Mouse (Mus musculus) cerebellum, postnatal 36 days (tissue): Measurements from ENCODE around the gene Kif3b.
A peak's percentile ranks its signal among the peaks of the same experiment; 100 is the strongest.
"Not testable (repeated sequence)": the region's sequence is repeated elsewhere in the genome, so short reads cannot be mapped to it uniquely, and the experiment has no call there.

Experiments used
- DNase-seq, 2 experiments: peaks; one replicate each; pipeline ENCODE4 v3.0.0; 2021 to 2022; ENCODE audit warnings: mixed read lengths in 2 of 2

Kif3b gene

DNA sequence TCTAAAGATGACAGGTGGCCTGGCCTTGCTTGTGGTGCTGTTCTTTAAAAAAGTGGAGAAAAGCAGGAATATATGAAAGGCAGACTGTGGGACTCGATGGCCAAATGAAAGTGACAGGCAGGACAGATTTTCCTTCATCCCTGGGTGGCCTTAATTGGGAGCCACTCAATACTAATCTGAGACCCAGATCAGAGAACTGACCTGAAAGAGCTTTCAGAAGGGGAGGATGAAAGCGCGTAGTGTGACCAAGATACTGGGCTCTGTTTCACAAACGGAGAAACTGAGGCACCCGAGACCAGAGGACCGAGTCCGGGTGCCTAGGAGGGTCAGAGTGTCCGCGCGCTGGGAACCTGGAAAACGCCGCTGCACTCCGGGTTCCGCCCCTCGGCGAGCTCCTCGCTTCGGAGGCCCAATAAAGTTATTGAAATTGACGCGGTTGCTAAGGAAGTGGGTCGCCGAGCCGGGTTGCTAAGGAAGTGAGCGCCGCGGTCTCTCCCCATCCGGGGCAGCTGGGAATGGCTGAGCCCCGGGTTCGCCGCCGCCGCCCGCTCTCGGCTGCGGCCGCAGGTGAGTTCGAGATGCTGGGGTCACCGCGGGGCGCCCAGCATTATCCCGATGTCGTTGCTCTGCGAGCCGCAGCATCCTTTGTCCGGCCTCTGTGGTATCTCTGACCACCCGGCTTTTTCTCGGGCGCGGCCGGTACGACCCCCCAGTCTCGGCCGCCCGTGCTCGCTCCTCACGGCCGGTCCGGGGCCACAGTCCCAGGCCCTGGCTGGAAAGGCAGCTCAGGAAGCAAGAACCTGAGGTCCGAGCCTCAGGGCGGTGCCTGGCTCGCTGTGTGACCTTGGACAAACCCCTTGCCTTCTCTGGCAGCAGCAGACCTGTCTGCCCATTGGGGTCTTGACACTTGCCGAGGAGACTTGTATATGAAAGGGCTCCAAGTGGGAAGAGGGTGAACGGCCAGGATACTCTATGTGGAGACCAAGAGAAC lies at the start of gene Kif3b:
Gene Kif3b (plus strand): TSS at position 476 of the 991 bp plus-strand sequence.
- peak; percentile 81 to 84 for DNase-seq

DNA sequence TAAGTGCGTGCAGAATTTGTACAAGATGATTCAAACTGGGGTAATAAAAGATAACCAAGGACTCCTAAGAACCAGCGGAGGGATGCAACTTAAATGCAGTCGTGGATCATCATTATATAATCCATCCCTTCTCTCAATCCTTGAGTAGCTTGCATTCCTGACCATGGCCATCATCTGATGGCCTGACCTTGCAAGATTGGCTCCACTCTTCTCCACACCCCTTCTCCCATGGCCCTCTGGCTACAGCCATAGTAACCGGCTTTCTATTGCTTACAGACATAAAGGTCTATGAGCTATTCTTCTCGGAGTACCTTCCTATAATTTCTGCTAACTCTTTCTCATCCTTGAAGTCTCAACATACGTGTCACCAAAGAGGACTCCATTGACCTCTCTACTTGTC lies 49.1 kb upstream of the Kif3b start:
- no peak for DNase-seq

DNA sequence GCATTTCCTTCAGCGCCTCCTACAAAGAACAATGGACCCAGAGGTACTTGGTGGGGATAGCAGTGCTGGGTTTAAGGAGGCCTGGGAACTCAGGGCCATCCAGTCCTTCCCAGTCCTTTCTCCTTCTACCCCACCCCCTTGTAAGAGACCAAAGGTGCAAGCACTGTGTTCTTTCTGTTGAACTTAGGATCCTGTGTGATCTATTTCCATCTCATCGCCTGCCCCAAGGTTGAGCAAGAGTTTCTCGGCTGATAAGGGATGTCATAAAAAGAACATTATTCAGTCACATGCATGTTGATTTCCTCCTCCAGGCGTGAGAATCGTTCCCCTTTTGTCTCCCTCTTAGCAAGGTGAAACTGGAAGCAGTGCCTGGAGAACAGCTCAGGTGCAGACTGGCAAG lies 41.5 kb upstream of the Kif3b start:
- DNase-seq, result no peak

DNA sequence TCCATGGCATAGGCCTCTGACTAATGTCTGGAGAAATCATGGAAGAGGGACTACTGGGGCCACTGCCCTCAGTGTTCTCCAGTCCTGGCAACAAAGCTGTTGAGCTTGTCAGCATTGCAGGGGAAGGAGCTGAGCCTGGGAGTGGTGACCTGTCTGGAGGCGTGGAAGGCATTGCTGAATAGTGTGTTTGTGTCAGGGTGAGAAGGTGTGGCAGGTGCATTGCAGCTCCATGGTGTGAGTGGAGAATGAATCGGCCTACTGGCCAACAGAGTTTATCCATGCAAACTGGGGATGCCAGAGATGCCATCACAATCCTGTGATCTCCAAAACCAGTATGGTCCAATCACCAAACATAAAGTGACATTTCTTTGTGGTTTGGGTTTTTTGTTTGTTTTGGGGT lies 34.6 kb upstream of the Kif3b start:
- no peak for DNase-seq

DNA sequence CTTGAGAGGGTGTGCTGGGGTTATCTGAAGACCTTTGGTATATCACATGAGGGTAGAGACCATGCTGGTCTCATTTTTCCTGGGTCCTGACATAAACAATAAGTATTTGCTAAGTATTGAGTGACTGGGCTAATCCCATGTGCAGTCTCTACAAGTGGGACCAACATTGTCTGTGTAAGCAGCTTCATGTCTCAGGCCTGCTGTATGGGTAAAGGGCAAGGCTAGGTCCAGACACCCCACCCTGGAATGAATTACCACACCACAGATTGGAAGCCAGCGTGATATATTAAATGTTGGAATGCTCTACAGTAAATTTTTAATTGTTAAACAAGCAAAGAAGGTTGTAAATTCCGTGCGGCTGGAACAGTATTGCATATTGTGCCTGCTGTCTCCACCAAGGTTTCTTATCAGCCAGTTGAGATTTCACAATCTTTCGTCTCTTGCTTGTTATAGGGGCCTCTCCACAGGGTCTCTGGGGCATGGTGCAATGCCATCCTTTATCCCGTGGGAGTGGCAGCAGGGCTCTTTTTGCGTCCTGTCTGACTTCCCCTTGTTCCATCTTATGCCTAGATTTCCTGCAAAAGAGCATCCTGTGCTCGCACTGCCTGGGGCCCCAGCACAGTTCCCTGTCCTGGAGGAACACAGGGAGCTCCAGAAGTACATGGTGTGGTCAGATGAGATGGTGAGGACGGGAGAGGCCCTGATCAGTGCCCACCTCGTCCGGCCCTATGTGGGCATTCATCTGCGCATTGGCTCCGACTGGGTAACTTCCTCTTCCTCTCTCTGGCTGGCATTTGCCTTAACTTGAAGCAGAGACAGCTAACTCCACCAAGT lies 32.0 kb upstream of the Kif3b start:
- DNase-seq, result no peak

DNA sequence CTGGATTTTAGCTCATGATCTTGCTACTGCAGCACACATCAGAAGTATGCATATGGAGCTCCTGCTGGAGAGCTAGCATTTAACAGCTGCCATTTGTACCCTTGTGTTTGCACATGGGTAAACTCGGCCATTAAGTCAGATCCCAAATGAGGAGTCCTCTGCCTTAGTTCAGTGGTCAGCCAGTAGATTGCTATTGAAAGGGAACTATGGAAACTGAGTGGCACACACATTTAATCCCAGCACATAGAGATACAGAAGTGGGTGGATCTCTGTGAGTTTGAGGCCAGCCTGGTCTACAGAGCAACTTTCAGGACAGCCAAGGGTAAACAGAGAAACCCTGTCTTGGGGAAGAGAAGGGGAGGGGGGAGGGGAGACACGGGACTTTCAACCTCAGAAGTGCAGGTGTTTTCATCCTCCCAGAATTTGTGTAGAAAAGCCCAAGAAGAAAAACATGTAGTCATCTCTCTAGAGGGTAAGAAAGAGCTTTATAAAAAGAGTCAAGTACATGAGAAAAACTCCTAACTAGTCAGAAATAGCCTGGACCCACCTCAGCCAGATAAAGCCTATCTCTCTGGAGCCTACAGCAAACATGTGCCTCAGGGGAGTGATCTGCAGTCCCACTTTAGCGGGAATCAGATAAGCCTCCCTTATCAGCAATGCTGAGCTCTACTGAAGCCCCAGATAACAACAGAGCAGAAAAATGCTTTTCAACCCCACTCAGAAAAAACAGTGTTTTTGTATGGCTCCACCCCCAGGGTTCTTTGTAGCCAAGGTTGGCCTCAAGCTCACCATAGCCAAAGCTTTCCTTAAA lies 31.1 kb upstream of the Kif3b start:
- DNase-seq, result no peak

DNA sequence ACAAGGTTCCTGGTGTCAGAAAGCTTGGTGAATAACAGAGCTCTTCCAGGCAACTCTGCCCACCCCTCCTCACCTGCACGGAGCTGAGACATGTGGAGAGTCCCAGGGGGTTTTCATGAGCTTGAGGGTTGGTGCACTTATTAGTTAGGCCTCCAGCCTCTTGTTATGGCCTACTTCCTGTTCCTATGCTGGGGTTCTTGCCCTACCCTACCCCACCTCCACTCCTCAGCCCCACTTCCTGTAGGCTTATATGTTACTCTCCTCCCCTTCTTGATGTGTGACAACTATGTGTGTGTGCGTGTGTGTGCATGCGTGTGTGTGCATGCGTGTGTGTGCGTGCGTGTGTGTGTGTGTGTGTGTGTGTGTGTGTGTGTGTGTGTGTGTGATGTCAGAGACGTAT lies 28.2 kb upstream of the Kif3b start:
- no peak for DNase-seq

DNA sequence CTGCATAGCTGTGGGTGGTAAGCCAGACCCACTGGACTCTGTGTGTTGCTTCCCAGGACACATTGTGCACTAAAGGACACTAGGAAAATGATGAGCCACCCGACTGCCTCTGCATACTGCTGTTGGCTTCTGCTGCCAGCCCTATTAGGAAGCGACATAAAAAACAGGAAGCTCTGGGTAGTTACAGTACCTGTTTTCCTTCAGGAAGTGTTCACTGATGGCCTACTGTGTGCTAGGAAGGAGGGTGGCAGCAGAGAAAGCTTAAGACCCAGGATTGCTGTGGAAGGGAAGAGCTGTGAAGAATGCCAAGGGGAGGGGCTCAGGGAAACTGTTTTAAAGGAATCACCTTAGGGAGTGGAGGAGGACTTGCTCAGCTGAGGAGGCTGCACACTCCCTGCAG lies 23.9 kb upstream of the Kif3b start:
- DNase-seq, result no peak

DNA sequence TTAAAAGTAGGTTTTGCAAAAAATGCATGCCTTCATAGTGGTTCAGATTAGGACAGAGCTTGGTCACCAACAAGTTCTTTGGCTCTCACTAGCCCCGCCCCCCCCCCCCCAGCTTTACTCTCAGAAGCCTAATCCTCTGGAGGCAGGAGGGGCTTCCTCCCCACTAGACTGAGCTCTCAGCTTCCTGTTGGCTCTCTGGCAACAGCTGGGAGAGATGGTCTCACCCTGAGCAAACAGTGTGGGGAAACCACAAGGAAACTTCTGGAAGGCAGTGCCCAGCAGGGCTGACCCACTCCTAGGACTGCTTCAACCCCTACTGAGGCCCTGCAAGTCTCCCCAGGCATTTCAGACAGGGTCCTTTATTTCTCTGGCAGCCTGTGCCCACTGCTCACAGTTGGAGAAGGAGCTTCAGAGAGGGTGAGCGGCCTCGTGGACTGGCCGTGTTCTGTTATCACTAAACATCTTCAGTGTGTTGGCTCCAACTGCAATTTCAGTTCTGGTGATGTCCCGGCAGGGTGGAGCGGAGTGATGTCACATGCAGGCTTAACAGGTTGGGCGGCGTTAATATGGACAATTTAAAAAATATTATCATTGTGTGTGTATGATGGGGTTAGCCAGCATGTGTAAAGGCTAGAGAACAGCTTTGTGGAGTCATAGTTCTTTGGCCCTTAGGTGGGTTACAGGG lies 20.8 kb upstream of the Kif3b start:
- not testable (repeated sequence) for DNase-seq

DNA sequence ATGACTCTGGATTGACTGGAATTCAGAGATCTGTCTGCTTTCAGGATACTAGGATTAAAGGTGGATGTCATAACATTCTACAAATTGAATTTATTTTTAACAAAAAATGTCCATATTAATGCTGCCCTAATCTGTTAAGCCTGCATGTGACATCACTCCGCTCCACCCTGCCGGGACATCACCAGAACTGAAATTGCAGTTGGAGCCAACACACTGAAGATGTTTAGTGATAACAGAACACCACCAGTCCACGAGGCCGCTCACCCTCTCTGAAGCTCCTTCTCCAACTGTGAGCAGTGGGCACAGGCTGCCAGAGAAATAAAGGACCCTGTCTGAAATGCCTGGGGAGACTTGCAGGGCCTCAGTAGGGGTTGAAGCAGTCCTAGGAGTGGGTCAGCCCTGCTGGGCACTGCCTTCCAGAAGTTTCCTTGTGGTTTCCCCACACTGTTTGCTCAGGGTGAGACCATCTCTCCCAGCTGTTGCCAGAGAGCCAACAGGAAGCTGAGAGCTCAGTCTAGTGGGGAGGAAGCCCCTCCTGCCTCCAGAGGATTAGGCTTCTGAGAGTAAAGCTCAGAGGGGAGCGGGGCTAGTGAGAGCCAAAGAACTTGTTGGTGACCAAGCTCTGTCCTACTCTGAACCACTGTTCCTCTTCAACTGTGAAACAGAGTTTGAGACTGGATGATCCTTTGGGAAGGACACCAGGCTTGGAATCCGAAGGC lies 16.9 kb upstream of the Kif3b start:
- not testable (repeated sequence) for DNase-seq

DNA sequence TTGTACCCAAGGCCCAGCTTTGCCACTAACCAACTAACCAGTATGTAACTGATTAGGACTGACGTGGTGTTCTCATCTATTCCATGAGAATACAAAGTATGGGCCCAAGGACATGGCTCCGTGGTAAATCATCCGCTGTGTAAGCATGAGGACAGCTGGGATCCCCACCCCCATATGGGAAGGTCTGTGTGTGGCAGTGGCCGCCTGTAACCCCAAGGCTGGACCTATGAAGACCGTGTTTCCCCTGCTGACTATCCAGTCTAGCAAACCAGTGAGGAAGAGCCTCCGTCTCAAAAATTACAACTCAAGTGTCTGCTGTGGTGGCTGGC lies 16.3 kb upstream of the Kif3b start:
- DNase-seq, result no peak

DNA sequence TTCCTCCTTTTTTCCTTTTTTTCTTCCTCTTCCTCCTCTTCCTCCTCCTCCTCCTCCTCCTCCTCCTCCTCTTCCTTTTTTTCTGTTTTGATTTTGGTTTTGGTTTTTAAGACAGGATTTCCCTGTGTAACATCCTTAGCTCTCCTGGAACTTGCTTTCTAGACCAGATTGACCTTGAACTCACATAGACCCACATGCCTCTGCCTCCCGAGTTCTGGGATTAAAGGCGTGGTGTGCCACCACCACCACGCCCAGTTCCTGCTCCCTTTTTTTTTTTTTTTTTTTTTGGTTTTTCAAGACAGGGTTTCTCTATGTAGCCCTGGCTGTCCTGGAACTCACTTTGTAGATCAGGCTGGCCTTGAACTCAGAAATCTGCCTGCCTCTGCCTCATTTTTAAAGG lies 15.6 kb upstream of the Kif3b start:
- DNase-seq, result not testable (repeated sequence)

DNA sequence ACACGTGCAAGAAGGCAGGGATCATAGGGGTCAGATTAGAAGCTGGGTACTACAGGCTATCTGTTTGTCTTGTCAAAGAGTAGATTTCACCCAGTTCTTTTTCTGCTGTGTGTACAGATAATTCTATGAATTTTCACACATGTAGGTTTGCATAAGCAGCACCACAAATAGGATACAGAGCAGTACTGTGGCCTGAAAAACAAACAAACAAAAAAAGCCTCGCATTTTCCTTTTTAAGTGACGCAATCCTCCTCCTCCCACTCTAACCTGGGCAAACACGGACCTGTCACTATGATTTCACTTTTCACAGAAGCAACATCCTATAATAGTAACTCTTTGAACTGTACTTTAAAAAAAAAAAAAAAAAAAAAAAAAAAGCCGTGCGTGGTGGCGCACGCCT lies 14.8 kb upstream of the Kif3b start:
- DNase-seq, result no peak

DNA sequence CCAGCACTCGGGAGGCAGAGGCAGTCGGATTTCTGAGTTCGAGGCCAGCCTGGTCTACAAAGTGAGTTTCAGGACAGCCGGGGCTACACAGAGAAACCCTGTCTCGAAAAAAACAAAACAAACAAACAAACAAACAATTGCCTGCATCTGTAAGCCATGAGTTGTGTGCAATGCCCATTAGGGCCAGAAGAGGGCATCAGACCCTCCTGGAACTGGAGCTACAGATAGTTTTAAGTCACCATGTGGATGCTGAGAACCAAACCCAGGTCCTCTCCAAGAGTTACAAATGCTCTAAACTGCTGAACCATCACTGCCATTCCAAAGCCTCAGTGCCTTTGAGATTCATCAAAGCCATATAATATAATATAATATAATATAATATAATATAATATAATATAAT lies 14.4 kb upstream of the Kif3b start:
- DNase-seq, result not testable (repeated sequence)

DNA sequence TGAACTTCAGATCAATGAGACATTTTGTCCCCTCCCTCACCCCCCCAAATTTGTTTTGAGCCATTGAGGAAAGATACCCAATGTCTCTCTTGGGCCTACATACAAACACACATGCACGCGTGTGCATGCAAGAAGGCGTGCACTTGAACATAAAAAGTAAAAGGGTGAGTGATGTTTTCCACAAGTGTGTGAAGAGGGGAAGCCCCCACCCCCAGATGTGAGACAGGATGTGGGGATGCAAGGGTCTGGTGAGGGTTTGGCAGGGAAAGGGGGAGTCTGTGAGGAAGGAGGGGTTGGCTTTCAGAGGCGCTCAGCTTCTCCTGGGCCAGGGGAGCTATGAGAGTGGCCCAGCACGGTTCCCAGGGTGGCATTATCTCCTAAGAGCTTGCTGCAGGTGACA lies 12.9 kb upstream of the Kif3b start:
- no peak for DNase-seq

DNA sequence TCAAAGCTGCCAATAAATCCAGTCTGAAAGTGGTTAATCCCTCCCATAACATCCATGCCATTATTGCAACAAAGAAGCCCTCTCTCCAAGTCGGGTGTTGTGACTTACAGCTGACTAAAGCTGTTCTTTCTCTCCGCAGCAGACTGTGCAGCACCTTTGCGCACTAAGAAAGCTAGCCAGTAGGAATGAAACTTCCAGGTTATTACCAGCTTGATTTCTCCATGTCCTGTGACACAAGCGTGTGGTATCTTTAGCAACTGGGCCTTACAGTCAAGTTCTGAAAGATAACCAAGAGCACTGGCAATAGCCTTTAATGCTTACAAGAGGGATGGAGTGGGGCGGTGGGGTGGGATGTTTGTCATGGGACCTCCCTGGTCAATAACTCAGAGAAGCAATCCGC lies 7.3 kb upstream of the Kif3b start:
- DNase-seq, result no peak

DNA sequence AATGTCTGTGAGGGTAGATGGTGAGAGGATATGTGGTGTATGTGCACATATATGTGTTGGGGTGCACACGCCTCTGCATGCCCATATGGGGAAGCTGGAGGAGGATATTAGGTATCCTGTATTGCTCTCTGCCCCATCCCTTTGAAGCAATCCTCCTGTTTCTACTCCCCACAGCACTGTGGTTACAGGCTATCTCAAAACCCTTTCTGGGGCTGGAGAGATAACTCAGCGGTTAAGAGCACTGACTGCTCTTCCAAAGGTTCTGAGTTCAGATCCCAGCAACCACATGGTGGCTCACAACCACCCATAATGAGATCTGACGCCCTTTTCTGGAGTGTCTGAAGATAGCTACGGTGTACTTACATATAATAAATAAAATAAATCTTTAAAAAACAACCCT lies 4.7 kb upstream of the Kif3b start:
- DNase-seq, result no peak

DNA sequence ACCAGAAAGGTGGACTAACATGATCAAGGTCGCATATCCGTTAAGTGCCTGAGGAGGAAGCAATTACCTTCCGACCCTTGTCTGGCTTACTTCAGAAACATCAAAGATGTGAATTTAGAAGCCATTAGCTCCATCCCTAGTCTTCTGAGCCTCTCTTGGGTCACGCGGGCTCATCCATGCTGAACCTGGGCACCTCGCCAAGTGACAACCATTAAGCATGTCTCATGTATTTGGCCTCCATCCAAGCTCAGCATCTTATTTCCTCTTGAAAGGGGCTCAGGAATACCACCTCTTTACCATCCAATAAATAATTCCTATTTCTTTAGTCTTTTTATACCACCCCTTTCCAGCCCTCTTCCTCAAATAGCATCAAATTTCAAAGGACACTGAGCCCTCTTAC lies 3.4 kb upstream of the Kif3b start:
- DNase-seq, result no peak

DNA sequence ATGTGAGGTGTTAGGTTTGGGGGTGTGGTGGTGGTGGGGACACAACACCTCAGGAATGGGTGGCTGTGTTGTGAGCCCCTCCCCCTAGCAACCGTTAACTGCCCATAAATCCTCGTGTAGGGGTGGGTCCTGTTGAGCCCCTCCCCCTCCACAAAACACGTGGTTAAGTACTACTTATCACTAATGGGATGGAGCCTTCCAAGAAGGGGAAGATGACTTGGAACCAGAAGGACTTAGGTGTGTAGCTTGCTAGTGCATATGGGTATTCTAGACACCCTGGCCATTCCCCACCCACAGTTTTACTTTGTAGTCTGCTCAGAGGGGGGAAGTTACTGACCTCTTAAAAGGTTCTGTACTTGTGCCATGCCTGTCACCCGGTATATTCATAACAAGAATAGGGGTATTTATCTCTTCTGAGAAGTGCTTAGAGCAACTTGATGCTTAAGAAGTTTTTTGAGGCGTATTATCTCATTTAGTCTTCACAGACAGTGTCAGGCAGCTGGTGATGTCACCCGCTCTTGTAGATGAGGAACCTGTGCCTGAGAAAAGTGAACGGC lies 1.2 kb downstream of the Kif3b start:
- DNase-seq, result no peak

DNA sequence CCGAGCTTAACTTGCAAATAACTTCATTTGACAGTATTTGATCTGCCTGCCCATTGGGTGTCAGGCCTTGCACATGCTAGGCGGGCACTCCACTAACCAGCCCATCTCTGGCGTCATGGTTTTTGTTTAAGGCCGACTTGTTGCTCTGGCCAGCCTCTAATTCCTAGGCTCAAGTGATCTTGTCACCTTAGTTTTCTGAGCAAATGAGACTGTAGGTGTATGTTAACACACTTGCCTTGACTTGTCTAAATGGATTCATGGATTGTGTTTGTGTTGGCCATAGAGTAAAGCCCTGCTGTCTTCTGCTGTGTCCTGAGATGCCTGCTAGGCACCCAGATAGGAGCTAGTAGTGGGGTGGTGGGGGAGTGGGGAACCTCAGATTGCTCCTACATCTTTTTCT lies 4.0 kb downstream of the Kif3b start:
- no peak for DNase-seq

DNA sequence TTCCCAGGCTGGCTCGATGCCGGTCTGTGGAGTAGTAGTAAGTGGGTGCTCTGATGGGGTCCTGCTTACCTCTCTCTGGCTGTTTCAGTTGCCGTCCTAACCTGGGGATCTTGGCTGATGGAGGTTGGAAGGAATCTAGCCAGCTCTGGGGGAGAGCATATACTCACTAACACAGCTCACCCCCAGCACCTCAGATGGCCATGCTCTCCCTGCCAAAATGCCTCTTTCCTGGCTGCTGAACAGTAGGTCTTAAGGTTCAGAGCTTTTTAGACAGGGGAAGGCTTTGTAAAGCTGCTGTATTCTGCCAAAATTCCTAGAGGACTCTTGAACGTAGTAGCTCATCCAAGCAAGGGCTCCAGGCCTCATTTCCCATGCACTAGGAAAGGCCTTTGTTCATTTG lies 6.6 kb downstream of the Kif3b start:
- DNase-seq, result peak; percentile 37 to 42

DNA sequence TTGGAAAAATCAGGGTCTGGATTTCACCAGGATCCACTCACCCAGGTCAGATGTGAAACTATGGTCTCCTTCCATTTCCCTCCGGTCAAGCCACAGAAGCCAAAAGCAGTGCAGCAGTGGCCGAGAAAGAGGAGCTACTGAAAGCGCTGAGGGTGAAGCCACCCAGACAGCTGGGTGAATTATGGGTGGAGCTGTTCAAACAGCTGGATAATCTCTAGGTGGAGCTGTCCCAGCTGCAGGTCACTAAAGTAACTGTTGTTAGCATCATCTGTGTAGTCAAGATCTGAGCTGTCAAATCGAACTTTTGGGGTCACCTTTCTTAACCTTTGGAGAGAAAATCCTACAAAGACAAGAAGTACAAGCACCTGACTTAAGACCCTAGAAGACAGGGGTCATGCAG lies 7.2 kb downstream of the Kif3b start:
- DNase-seq, result no peak
